Mouse (Mus musculus): ENCODE measurements at regions not wholly inside any gene's neighbourhood (a gene's known extent, or its start where the extent isn't known, plus 50 kb on each side); places are given as distances from the start of the nearest gene placed in this dataset.

GRCm38 (mm10) chr9:41768316-41768715, 355.8 kb downstream of the Sorl1 start:
- DNase-seq (ENCODE audit: low spot score in 2 of 2), result no peak

- DNase-seq (ENCODE audit: low spot score in 2 of 2), result peak; percentile 3 to 53
These were observed 357.6 kb downstream of the Sorl1 start for GRCm38 (mm10) chr9:41766533-41766920.

GRCm38 (mm10) chr9:41765816-41766532, 358.1 kb downstream of the Sorl1 start:
- DNase-seq (ENCODE audit: low spot score in 2 of 2), result no peak

- DNase-seq (ENCODE audit: low spot score in 2 of 2), result no peak
These were observed 363.0 kb downstream of the Sorl1 start for GRCm38 (mm10) chr9:41761050-41761576.

GRCm38 (mm10) chr9:41754434-41755002, 369.6 kb downstream of the Sorl1 start:
- no peak for DNase-seq (ENCODE audit: low spot score in 2 of 2)

GRCm38 (mm10) chr9:41745979-41746647, 378.0 kb downstream of the Sorl1 start:
- DNase-seq (ENCODE audit: low spot score in 2 of 2), result no peak

- DNase-seq (ENCODE audit: low spot score in 2 of 2), result no peak
These were observed 382.6 kb downstream of the Sorl1 start for GRCm38 (mm10) chr9:41741500-41741899.

- peak; percentile 9 to 46 for DNase-seq (ENCODE audit: low spot score in 2 of 2)
These were observed 383.6 kb downstream of the Sorl1 start for GRCm38 (mm10) chr9:41740536-41740935.

- DNase-seq (ENCODE audit: low spot score in 2 of 2), result no peak
These were observed 386.4 kb downstream of the Sorl1 start for GRCm38 (mm10) chr9:41737671-41738070.

GRCm38 (mm10) chr9:41736881-41737280, 387.2 kb downstream of the Sorl1 start:
- peak in 1 of 2 experiments; percentile 4 for DNase-seq (ENCODE audit: low spot score in 2 of 2)

- DNase-seq (ENCODE audit: low spot score in 2 of 2), result peak in 1 of 2 experiments; percentile 4
These were observed 387.8 kb downstream of the Sorl1 start for GRCm38 (mm10) chr9:41736234-41736859.

GRCm38 (mm10) chr9:41735448-41736233, 388.5 kb downstream of the Sorl1 start:
- peak; percentile 62 to 73 for DNase-seq (ENCODE audit: low spot score in 2 of 2)

GRCm38 (mm10) chr9:41734925-41735447, 389.1 kb downstream of the Sorl1 start:
- no peak for DNase-seq (ENCODE audit: low spot score in 2 of 2)

GRCm38 (mm10) chr9:41721609-41722008, 402.5 kb downstream of the Sorl1 start:
- no peak for DNase-seq (ENCODE audit: low spot score in 2 of 2)

GRCm38 (mm10) chr9:41715231-41715630, 408.9 kb downstream of the Sorl1 start:
- no peak for DNase-seq (ENCODE audit: low spot score in 2 of 2)

- DNase-seq (ENCODE audit: low spot score in 2 of 2), result no peak
These were observed 418.1 kb downstream of the Sorl1 start for GRCm38 (mm10) chr9:41705972-41706371.

- DNase-seq (ENCODE audit: low spot score in 2 of 2), result peak in 1 of 2 experiments; percentile 15
These were observed 418.6 kb downstream of the Sorl1 start for GRCm38 (mm10) chr9:41705461-41705903.

- peak in 1 of 2 experiments; percentile 10 for DNase-seq (ENCODE audit: low spot score in 2 of 2)
These were observed 421.0 kb downstream of the Sorl1 start for GRCm38 (mm10) chr9:41703091-41703490.

- peak; percentile 7 to 51 for DNase-seq (ENCODE audit: low spot score in 2 of 2)
These were observed 423.4 kb downstream of the Sorl1 start for GRCm38 (mm10) chr9:41700683-41701082.

GRCm38 (mm10) chr9:41699031-41699430, 425.1 kb downstream of the Sorl1 start:
- no peak for DNase-seq (ENCODE audit: low spot score in 2 of 2)

Measured in layer of hippocampus, adult 18-20 months (tissue).